Mouse (Mus musculus): ENCODE data around the gene Krtap9-1.

DNA sequence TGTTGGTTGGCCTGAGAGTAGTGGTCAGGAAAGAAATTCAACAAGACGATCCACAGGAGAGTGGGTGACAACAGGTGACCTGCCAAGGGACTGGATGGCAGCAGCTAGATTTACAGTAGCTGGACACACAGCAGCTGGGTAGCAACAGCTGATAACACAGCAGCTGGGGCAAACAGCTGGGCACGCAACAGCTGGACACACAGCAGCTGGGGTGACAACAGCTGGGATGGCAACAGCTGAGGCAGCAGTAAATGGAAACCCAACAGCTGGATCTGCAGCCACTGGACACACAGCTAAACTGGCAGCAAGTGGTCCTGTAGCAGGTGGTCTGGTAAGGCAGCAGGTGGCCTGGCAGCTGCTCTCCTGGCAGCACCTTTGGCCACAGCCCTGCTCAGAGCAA, 26.4 kb upstream of the Krtap9-1 start:
- TF ChIP-seq POLR2A (IDR thresholded peaks at IDR 0.05; ENCODE audit: borderline replicate concordance, control insufficient read depth, low read depth, low read length) = no peak
- no peak for TF ChIP-seq CTCF (IDR thresholded peaks at IDR 0.05; ENCODE audit: control insufficient read depth, insufficient read depth, low read length)

Data from bone marrow, adult 2 months (tissue).